Mouse (Mus musculus) left cerebral cortex, postnatal 10 days (tissue): Measurements from ENCODE around the gene Adipor1. TPM values are rescaled to one million over a fixed set of nuclear protein-coding genes. Genes with fewer than 3 reads are reported as not detected.
"Not testable (repeated sequence)": the region's sequence is repeated elsewhere in the genome, so short reads cannot be mapped to it uniquely, and the experiment has no call there.

ENCODE experiments used
- DNase-seq, 2 experiments: peaks; one replicate each; pipeline ENCODE4 v3.0.0; 2021 to 2022; ENCODE audit warnings: low spot score in 2 of 2, mixed read lengths in 1 of 2; ENCODE audit errors: extremely low spot score in 1 of 2
- intact Hi-C: fragments of 180-260 bp; cut with DNase I; formaldehyde crosslinking; loops from one replicate; pipeline ENCODE4 v1.15.1; 2025
- total RNA-seq, 2 experiments: library from RNA; stranded (reverse); gene quantifications; 2 replicates each; pipeline ENCODE4 v1.2.3; 2021

Gene Adipor1
- total RNA-seq, 2 experiments from 2014 or later, result 62.3 TPM

GRCm38 (mm10) chr1:134414501-134415167 lies 544 bp upstream of the Adipor1 start:
- intact Hi-C loops, result loop anchor here (5.0 kb wide), 1 partner anchor 52 kb away; the partner anchor contains the start of gene Tmem183a
- no peak for DNase-seq

- intact Hi-C loops, result loop anchor here (5.0 kb wide), 1 partner anchor 56 kb away; the partner anchor contains the start of gene Tmem183a
- no peak for DNase-seq
Measured at GRCm38 (mm10) chr1:134418414-134418975, 3.3 kb downstream of the Adipor1 start.

- no peak for DNase-seq
- intact Hi-C loops, result loop anchor here (5.0 kb wide), 1 partner anchor 57 kb away; the partner anchor contains the start of gene Tmem183a
Measured at GRCm38 (mm10) chr1:134419176-134419575, 4.0 kb downstream of the Adipor1 start.

- intact Hi-C loops, result loop anchor here (5.0 kb wide), 1 partner anchor 58 kb away; the partner anchor contains the start of gene Tmem183a
- DNase-seq, result peak in 1 of 2 experiments; percentile 44
Measured at GRCm38 (mm10) chr1:134419751-134420458, 4.7 kb downstream of the Adipor1 start.

GRCm38 (mm10) chr1:134423911-134424310 lies 8.7 kb downstream of the Adipor1 start:
- DNase-seq, result no peak
- intact Hi-C loops, result no loop called here

- intact Hi-C loops, result no loop called here
- DNase-seq, result no peak
Measured at GRCm38 (mm10) chr1:134426289-134426688, 11.1 kb downstream of the Adipor1 start.

GRCm38 (mm10) chr1:134433002-134433401 lies 17.8 kb downstream of the Adipor1 start:
- no peak for DNase-seq
- intact Hi-C loops, result loop anchor here (5.0 kb wide), 1 partner anchor 34 kb away; no protein-coding TSS in a partner anchor

- intact Hi-C loops, result loop anchor here (5.0 kb wide), 1 partner anchor 34 kb away; no protein-coding TSS in a partner anchor
- no peak for DNase-seq
Measured at GRCm38 (mm10) chr1:134433473-134433872, 18.3 kb downstream of the Adipor1 start.

- DNase-seq, result peak in 1 of 2 experiments; percentile 50
- intact Hi-C loops, result no loop called here
Measured at GRCm38 (mm10) chr1:134435414-134435813, 20.2 kb downstream of the Adipor1 start.

- DNase-seq, result no peak
- intact Hi-C loops, result no loop called here
Measured at GRCm38 (mm10) chr1:134440437-134440836, 25.3 kb downstream of the Adipor1 start.

GRCm38 (mm10) chr1:134441737-134442136 lies 26.6 kb downstream of the Adipor1 start:
- intact Hi-C loops, DNase-seq: not testable (repeated sequence)

GRCm38 (mm10) chr1:134442394-134442793 lies 27.2 kb downstream of the Adipor1 start:
- intact Hi-C loops, result no loop called here
- DNase-seq, result no peak

- intact Hi-C loops, DNase-seq: not testable (repeated sequence)
Measured at GRCm38 (mm10) chr1:134443288-134443687, 28.1 kb downstream of the Adipor1 start.

GRCm38 (mm10) chr1:134445418-134445817 lies 30.2 kb downstream of the Adipor1 start:
- intact Hi-C loops, result no loop called here
- DNase-seq, result no peak

- DNase-seq, intact Hi-C loops: not testable (repeated sequence)
Measured at GRCm38 (mm10) chr1:134448537-134448936, 33.4 kb downstream of the Adipor1 start.

- DNase-seq, result no peak
- intact Hi-C loops, result no loop called here
Measured at GRCm38 (mm10) chr1:134450201-134450600, 35.0 kb downstream of the Adipor1 start.

- intact Hi-C loops, result no loop called here
- DNase-seq, result peak; percentile 16 to 32
Measured at GRCm38 (mm10) chr1:134450986-134451385, 35.8 kb downstream of the Adipor1 start.

GRCm38 (mm10) chr1:134454904-134455824 lies 40.0 kb downstream of the Adipor1 start, which contains the start of gene Klhl12:
TSS of gene Klhl12 (plus strand) at chr1:134455531.
- peak; percentile 92 to 95 for DNase-seq
- intact Hi-C loops, result loop anchor here (2.0 kb wide), 1 partner anchor 92 kb away; no protein-coding TSS in a partner anchor
